Mouse (Mus musculus) hematopoietic stem cell, adult 5-6 weeks (primary cell): ENCODE results near the gene Wdfy2. TPM values are rescaled to one million over a fixed set of nuclear protein-coding genes. Genes with fewer than 3 reads are reported as not detected.
A peak's percentile ranks its signal among the peaks of the same experiment; 100 is the strongest.
"Not testable (repeated sequence)": the region's sequence is repeated elsewhere in the genome, so short reads cannot be mapped to it uniquely, and the experiment has no call there.

Source experiments
- ATAC-seq, 2 experiments: fragments of 125-278 bp in 1 of 2; replicated peaks in 1 of 2; 2 replicates each; pipeline ENCODE4 v1.8.0; 2016 to 2017; ENCODE audit warnings: inconsistent platforms in 2 of 2, mild to moderate bottlenecking in 2 of 2, moderate number of reproducible peaks in 2 of 2, low read depth in 1 of 2, moderate TSS enrichment in 1 of 2; ENCODE audit not compliant: low FRiP score in 2 of 2, poor library complexity in 2 of 2, severe bottlenecking in 2 of 2, insufficient read depth in 1 of 2, low TSS enrichment in 1 of 2
- total RNA-seq: library from RNA; stranded (forward); fragments of 172-1452, 232-1000 nt; gene quantifications from 2 replicates; pipeline ENCODE4 v1.2.3, GENCODE M21; 2017

The Wdfy2 gene
- total RNA-seq, result 31.4 and 35.4 TPM in 2 replicates

DNA sequence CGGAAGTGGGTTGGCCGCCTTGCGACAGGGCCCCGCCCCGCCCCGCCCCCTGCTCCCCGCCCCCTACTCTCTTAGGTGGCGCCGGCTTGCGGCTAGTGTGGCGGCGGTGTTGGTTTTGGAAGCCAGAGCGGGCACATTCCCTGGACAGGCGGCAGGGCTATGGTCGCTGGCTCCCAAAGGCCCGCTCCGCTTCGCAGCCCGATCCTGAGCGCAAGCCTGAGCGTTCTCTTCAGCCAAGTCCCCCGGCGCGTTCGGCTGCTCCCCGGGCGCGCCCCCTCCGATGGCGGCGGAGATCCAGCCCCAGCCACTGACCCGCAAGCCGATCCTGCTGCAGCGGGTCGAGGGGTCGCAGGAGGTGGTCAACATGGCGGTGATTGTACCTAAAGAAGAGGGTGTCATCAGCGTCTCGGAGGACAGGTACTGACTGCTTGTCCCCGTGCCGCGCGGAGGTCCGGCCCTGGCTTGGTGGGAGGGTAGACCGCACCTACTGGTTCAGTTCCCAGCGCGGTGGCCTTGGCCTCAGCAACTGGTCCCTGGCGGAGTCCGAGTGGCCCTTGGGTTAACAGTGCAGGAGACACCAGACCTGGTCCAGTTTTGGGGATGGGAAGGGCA lies at the start of gene Wdfy2:
Gene Wdfy2 (plus strand): TSS at position 38 of the 612 bp plus-strand sequence.
- ATAC-seq, result 0 out of 4 replicates have a peak, but pooled peaks of 1 of the 2 experiments have one; percentile 7

DNA sequence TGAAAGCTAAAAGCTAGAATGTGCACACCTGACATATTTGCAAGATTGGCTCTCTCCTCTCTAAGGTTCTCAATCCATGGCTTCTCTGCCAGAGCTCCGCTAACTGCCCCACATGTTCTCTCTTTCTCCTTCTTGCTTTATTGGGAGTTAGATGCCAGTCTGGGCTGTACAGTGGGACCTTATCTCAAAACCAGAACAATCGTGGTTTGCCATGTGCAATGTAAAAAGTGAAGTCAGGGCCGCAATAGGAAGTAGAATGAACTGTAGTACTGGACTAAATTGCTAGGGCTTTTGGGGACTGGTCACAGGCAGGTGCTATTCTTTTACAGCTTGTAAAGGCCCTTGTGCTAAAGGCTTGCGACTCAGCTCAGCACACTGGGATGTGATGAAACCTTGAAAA lies 48.2 kb upstream of the Wdfy2 start:
- peak; percentile 69 to 71 for ATAC-seq

GRCm38 (mm10) chr14:62795719-62796118 lies 41.8 kb upstream of the Wdfy2 start:
- no peak for ATAC-seq

DNA sequence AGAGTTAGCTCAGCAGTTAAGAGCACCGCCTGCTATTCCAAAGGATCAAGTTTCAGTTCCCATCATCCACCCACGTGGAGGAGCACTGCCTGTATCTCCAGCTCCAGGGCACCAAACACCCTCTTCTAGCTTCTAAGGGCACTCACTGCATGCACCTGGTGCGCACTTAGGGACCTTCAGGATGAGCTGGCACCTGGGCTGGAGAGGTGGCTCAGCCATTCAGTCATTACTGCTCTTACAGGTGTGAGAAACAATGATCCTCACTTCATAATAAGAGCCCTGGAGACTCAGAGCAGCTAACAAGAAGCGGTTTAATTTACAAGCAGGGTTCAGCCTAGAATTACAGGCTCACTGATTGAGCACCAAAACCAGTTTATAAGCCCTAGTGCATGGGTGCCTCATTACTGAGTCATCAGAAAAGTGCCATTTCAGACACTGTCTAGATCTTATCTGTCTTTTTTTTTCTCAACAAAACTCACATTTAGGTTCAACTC lies 38.8 kb upstream of the Wdfy2 start:
- peak in 1 of 2 experiments; percentile 17; a peak in 1 of 4 replicates for ATAC-seq

GRCm38 (mm10) chr14:62800791-62801190 lies 36.7 kb upstream of the Wdfy2 start:
- no peak for ATAC-seq

DNA sequence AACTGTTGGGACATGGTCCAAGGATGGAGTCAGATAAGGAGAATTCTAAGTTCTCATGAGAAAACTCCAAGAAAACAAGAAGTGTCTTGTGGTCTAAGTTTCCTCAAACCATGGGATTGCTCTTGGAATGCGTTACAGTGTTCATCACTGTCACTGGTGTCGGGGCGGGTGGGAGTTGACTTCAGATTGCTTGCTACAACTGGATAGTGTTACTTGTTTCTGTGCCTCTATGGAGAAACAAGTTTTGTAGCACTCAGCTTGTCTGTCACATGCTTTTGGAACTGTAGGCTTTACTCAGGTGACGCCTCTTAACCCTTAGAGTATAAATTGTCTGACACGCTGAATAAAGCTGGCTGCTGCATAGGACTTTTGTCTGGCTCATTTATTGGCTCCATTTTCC lies 34.3 kb upstream of the Wdfy2 start:
- ATAC-seq, result no peak

DNA sequence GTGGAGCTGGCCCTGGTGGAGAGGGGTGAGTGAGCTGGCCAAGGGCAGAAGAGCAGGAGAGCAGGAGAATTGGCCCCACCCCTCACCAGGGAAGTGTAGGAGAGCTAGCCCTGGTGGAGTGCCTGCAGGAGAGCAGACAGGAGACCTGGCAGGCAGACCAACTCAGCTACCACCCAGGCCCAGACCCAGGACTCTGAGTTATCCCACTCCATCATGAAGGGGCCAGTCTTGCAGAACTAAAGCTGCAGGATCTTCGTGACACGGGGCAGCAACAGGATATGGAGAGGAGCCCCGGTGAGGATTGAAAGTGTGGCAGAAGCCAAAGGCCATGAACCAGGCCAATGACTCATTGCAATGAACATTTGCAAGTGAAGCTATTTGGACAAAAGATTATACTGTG lies 30.6 kb upstream of the Wdfy2 start:
- no peak for ATAC-seq

DNA sequence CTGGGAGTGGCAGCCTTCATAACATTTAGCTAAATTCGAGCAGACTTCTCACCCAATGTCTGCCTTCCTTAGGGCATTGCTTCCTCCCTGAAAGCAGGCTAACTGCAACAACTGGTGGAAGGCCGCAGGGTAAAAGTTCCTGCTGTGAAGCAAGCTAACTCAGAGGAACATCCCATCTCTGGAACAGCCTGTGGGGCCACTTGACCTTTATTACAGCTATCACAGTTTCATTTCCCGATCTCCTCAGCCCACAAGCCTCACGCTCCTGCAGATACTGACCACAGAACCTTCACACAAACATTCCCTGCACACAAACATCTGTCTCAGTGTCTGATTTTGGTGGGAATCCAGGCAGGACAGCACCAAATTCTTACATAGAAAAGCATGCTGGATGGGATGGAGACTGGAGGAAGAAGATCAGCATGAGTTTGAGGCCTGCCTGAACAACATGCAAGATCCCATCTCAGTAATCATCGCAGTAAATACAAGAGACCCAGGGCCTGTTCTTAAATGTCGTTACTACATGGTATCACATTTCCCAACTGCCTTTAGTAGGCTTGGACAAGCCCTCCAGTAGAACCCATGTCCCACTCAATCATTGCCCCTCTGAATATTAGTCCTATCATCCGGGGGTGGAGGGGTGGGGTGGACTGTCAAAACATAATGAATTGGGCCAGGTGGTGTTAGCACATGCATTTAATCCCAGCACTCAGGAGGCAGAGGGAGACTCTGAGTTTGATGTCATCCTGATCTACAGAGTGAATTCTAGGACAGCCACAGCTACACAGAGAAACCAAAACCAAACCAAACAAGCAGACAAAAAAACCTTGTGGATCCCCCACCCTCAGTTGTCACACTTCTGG lies 28.6 kb upstream of the Wdfy2 start:
- no peak for ATAC-seq

DNA sequence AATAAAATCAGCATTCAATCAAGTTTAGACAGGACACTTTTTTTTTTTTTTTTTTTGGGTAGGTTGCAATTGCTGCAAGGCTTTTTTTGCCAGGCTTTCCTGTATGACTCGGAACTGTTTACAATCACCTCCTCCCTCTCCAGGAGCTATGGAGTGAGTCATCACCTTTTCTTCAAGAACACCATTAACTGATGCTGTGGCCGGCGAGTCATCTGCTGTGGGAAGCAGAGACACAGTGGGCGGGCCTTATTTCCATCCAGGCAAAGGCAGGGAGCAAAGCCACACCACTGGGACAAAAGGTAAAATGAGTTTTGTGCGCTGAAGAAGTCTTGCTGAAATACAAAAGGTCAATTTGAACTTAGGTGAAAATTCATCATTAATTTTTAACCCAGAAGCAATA lies 24.7 kb upstream of the Wdfy2 start:
- ATAC-seq, result no peak

GRCm38 (mm10) chr14:62814567-62814966 lies 22.9 kb upstream of the Wdfy2 start:
- ATAC-seq, result no peak

GRCm38 (mm10) chr14:62816827-62817226 lies 20.7 kb upstream of the Wdfy2 start:
- ATAC-seq, result no peak

GRCm38 (mm10) chr14:62825575-62826332 lies 11.7 kb upstream of the Wdfy2 start:
- ATAC-seq, result no peak

DNA sequence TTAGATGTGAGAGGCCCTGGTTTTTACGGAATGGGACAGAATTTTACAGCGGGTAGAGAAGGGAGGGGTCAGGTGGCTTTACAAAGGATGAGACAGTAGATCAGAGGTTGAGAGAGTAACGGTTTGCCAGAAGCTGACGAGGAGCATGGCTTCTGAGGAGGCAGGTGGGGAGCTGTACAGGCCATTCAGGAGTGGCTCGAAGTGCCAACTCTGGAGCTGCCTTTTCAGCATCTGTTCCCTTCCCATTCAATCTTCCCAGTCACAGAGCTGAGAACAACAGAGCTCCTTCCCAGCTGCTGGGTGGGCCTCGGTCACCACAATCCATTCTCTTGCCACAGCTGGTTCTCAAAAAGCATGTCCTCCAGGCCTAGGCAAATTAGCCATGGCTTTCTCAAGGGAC lies 8.2 kb upstream of the Wdfy2 start:
- no peak for ATAC-seq

- ATAC-seq, result no peak
Observed at GRCm38 (mm10) chr14:62831691-62832275, 5.7 kb upstream of the Wdfy2 start.

GRCm38 (mm10) chr14:62833036-62833435 lies 4.4 kb upstream of the Wdfy2 start:
- no peak for ATAC-seq

DNA sequence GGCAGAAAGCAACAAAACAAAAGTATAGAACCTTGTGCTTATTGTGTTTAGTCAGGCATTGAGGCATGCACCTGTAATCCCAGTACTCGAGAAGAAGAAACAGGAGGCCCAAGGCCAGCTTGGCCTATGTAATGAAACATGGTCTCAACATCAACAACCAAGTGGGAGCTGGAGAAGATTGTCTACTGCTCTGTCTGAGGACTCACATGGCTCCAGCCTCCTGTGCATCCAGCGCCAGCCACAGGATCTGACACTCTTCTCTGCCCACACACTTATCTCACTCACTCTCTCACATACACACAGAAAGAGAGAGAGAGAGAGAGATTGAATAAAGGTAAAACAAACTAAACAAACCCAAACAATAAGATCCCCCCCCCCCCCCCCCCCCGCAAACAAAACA lies 3.9 kb upstream of the Wdfy2 start:
- no peak for ATAC-seq

DNA sequence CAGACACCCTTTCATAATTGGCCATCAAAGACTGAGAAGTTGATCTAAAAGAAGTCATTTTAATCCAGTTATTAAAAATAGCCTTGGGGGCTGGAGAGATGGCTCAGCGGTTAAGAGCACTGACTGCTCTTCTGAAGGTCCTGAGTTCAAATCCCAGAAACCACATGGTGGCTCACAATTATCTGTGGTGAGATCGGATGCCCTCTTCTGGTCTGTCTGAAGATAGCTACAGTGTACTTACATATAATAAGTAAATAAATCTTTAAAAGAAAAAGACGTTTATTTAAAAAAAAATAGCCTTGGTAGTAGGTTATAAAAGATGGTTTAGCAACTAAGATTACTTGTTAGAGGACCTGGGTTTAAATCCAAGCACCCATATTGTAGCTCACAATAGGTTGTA lies 1.7 kb upstream of the Wdfy2 start:
- not testable (repeated sequence) for ATAC-seq
